Mouse (Mus musculus): ENCODE measurements around the gene Afp. TPM values are rescaled to one million over a fixed set of nuclear protein-coding genes. Genes with fewer than 3 reads are reported as not detected.

The Afp gene
- 1.1 and 1.9 TPM in 2 replicates for polyA plus RNA-seq (2014; fragmentation: Nextera tagmentation; extraction: Ambion mirVana)

GRCm38 (mm10) chr5:90490518-90490917, at the start of gene Afp:
Gene Afp (plus strand): TSS chr5:90490737.
- no peaks in the 10 kb centered on the region for H3K27me3 ChIP-seq (ENCODE audit: control insufficient read depth, insufficient read depth, low read length)
- no peak for ATAC-seq (ENCODE audit: insufficient number of reproducible peaks, insufficient read depth, low FRiP score, low read depth)
- no peak within 1 kb of the TSS for H3K9ac ChIP-seq (ENCODE audit: low read length)
- H3K9me3 ChIP-seq (ENCODE audit: control insufficient read depth, low read length): no peaks in the 10 kb centered on the region
- H3K4me2 ChIP-seq (ENCODE audit: low read length): no peak within 1 kb of the TSS
- H3K27ac ChIP-seq (replicated peaks in 1 of 2; ENCODE audit: control insufficient read depth in 1 of 2, insufficient read depth in 1 of 2, low read depth in 2 of 2, low read length in 2 of 2): no peak within 1 kb of the TSS
- 83% methylated on average over 7 of the region's 7 CpGs for WGBS
- H3K4me3 ChIP-seq (ENCODE audit: control insufficient read depth in 1 of 2, insufficient read depth in 1 of 2, low read depth in 1 of 2, low read length in 2 of 2): no peak within 1 kb of the TSS
- no peaks in the 10 kb centered on the region for H3K4me1 ChIP-seq (ENCODE audit: control insufficient read depth in 2 of 2, insufficient read depth in 2 of 2, low read length in 2 of 2)
- H3K36me3 ChIP-seq (ENCODE audit: control insufficient read depth, insufficient read depth, low read length): no peaks in the 10 kb centered on the region

- H3K9ac ChIP-seq (ENCODE audit: low read length): no peak overlapping the region
- H3K4me1 ChIP-seq (ENCODE audit: control insufficient read depth in 2 of 2, insufficient read depth in 2 of 2, low read length in 2 of 2): no peaks in the 10 kb centered on the region
- no peaks in the 10 kb centered on the region for H3K36me3 ChIP-seq (ENCODE audit: control insufficient read depth, insufficient read depth, low read length)
- 84% methylated on average over 3 of the region's 3 CpGs for WGBS
- no peak overlapping the region for H3K27ac ChIP-seq (replicated peaks in 1 of 2; ENCODE audit: control insufficient read depth in 1 of 2, insufficient read depth in 1 of 2, low read depth in 2 of 2, low read length in 2 of 2)
- H3K9me3 ChIP-seq (ENCODE audit: control insufficient read depth, low read length): no peaks in the 10 kb centered on the region
- H3K4me2 ChIP-seq (ENCODE audit: low read length): no peak overlapping the region
- no peaks in the 10 kb centered on the region for H3K27me3 ChIP-seq (ENCODE audit: control insufficient read depth, insufficient read depth, low read length)
- no peak for ATAC-seq (ENCODE audit: insufficient number of reproducible peaks, insufficient read depth, low FRiP score, low read depth)
- H3K4me3 ChIP-seq (ENCODE audit: control insufficient read depth in 1 of 2, insufficient read depth in 1 of 2, low read depth in 1 of 2, low read length in 2 of 2): no peak overlapping the region
Measured at GRCm38 (mm10) chr5:90447577-90447976, 43.0 kb upstream of the Afp start.

DNA sequence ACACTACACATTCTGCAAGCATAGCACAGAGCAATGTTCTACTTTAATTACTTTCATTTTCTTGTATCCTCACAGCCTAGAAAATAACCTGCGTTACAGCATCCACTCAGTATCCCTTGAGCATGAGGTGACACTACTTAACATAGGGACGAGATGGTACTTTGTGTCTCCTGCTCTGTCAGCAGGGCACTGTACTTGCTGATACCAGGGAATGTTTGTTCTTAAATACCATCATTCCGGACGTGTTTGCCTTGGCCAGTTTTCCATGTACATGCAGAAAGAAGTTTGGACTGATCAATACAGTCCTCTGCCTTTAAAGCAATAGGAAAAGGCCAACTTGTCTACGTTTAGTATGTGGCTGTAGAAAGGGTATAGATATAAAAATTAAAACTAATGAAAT, 40.6 kb upstream of the Afp start:
- WGBS: 68% methylated on average over 5 of the region's 5 CpGs
- no peak for ATAC-seq (ENCODE audit: insufficient number of reproducible peaks, insufficient read depth, low FRiP score, low read depth)

DNA sequence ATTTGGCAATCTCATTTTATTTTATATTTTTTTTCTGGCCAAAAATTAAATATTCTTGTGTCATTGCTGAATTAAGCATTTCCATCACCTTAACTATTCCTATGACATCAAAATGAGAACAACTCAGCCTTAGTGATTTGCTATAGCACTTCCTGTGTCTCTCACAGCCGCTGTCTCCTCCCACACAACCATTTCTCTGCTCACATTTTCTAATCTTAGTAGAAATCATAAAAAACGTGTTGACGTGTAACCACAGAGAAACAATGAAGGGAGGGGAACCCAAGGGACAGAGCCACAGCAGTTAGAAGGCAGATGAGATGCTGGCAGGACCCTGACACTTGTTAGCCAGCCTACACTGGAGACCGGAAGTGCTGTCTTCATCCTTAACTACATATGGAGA, 37.8 kb upstream of the Afp start:
- no peak overlapping the region for H3K4me3 ChIP-seq (ENCODE audit: control insufficient read depth in 1 of 2, insufficient read depth in 1 of 2, low read depth in 1 of 2, low read length in 2 of 2)
- H3K9me3 ChIP-seq (ENCODE audit: control insufficient read depth, low read length): no peaks in the 10 kb centered on the region
- no peak for ATAC-seq (ENCODE audit: insufficient number of reproducible peaks, insufficient read depth, low FRiP score, low read depth)
- H3K4me1 ChIP-seq (ENCODE audit: control insufficient read depth in 2 of 2, insufficient read depth in 2 of 2, low read length in 2 of 2): no peaks in the 10 kb centered on the region
- no peaks in the 10 kb centered on the region for H3K36me3 ChIP-seq (ENCODE audit: control insufficient read depth, insufficient read depth, low read length)
- no peaks in the 10 kb centered on the region for H3K27me3 ChIP-seq (ENCODE audit: control insufficient read depth, insufficient read depth, low read length)
- WGBS: 56% methylated on average over 4 of the region's 4 CpGs
- H3K9ac ChIP-seq (ENCODE audit: low read length): no peak overlapping the region
- no peak overlapping the region for H3K27ac ChIP-seq (replicated peaks in 1 of 2; ENCODE audit: control insufficient read depth in 1 of 2, insufficient read depth in 1 of 2, low read depth in 2 of 2, low read length in 2 of 2)
- H3K4me2 ChIP-seq (ENCODE audit: low read length): no peak overlapping the region

More for the DNA sequence above, 40.6 kb upstream of the Afp start:
- Histone ChIP-seq H3K4me1 (ENCODE audit: control insufficient read depth in 2 of 2, insufficient read depth in 2 of 2, low read length in 2 of 2) (no peaks in the 10 kb centered on the region), H3K9me3 (ENCODE audit: control insufficient read depth, low read length) (no peaks in the 10 kb centered on the region), H3K27me3 (ENCODE audit: control insufficient read depth, insufficient read depth, low read length) (no peaks in the 10 kb centered on the region), H3K36me3 (ENCODE audit: control insufficient read depth, insufficient read depth, low read length) (no peaks in the 10 kb centered on the region), H3K4me2 (ENCODE audit: low read length) (no peak overlapping the region), H3K4me3 (ENCODE audit: control insufficient read depth in 1 of 2, insufficient read depth in 1 of 2, low read depth in 1 of 2, low read length in 2 of 2) (no peak overlapping the region), H3K9ac (ENCODE audit: low read length) (no peak overlapping the region), H3K27ac (replicated peaks in 1 of 2; ENCODE audit: control insufficient read depth in 1 of 2, insufficient read depth in 1 of 2, low read depth in 2 of 2, low read length in 2 of 2) (no peak overlapping the region)

DNA sequence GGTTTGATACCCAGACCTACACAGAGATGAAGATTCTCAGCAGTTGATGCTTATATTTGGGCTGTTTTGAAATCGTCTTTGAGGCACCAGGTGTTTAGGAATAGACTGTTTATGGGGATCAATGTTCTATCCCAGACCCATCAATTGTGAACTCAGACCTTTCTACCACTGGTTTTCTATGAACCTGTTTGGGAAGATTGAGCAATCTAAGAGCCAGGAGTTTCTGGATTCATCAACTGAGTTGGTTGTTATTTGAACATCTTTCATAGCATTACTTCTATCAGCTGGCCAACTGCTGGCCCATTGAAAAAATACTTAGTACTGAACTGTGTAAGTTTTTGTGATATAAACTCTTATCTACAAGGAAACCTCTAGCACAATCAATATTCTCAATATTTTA, 33.3 kb upstream of the Afp start:
- 67% methylated on average over 1 of the region's 1 CpGs for WGBS

DNA sequence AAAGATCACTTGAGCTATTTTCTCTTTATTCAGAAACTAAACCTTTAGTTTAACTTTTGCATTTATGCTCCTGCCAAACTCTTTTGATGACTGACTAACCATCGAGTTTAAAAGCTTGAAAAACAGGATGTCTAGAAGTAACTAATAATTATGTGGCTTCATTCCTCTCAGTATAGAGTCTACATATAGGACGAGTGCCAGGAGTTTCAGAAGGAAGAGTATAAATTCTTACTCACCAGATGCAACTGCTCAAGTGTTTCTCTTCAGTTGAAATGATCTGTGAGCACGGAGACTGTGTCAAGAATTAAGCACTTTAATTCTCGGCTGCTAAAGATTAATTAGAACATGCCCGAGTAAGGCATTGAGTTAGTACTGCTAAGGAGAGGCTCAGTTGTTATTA, 31.8 kb upstream of the Afp start:
- Histone ChIP-seq H3K36me3 (ENCODE audit: control insufficient read depth, insufficient read depth, low read length) (no peaks in the 10 kb centered on the region), H3K4me2 (ENCODE audit: low read length) (no peak overlapping the region), H3K9ac (ENCODE audit: low read length) (no peak overlapping the region), H3K4me1 (ENCODE audit: control insufficient read depth in 2 of 2, insufficient read depth in 2 of 2, low read length in 2 of 2) (no peaks in the 10 kb centered on the region), H3K27me3 (ENCODE audit: control insufficient read depth, insufficient read depth, low read length) (no peaks in the 10 kb centered on the region), H3K9me3 (ENCODE audit: control insufficient read depth, low read length) (no peaks in the 10 kb centered on the region), H3K27ac (replicated peaks in 1 of 2; ENCODE audit: control insufficient read depth in 1 of 2, insufficient read depth in 1 of 2, low read depth in 2 of 2, low read length in 2 of 2) (no peak overlapping the region), H3K4me3 (ENCODE audit: control insufficient read depth in 1 of 2, insufficient read depth in 1 of 2, low read depth in 1 of 2, low read length in 2 of 2) (no peak overlapping the region)
- 60% methylated on average over 5 of the region's 5 CpGs for WGBS
- no peak for ATAC-seq (ENCODE audit: insufficient number of reproducible peaks, insufficient read depth, low FRiP score, low read depth)

More for the DNA sequence above, 33.3 kb upstream of the Afp start:
- H3K9me3 ChIP-seq (ENCODE audit: control insufficient read depth, low read length): no peaks in the 10 kb centered on the region
- no peak overlapping the region for H3K4me2 ChIP-seq (ENCODE audit: low read length)
- H3K4me3 ChIP-seq (ENCODE audit: control insufficient read depth in 1 of 2, insufficient read depth in 1 of 2, low read depth in 1 of 2, low read length in 2 of 2): no peak overlapping the region
- H3K27me3 ChIP-seq (ENCODE audit: control insufficient read depth, insufficient read depth, low read length): no peaks in the 10 kb centered on the region
- H3K36me3 ChIP-seq (ENCODE audit: control insufficient read depth, insufficient read depth, low read length): no peaks in the 10 kb centered on the region
- no peak for ATAC-seq (ENCODE audit: insufficient number of reproducible peaks, insufficient read depth, low FRiP score, low read depth)
- H3K9ac ChIP-seq (ENCODE audit: low read length): no peak overlapping the region
- H3K27ac ChIP-seq (replicated peaks in 1 of 2; ENCODE audit: control insufficient read depth in 1 of 2, insufficient read depth in 1 of 2, low read depth in 2 of 2, low read length in 2 of 2): no peak overlapping the region
- no peaks in the 10 kb centered on the region for H3K4me1 ChIP-seq (ENCODE audit: control insufficient read depth in 2 of 2, insufficient read depth in 2 of 2, low read length in 2 of 2)

- WGBS: 88% methylated on average over 8 of the region's 8 CpGs
- ATAC-seq (ENCODE audit: insufficient number of reproducible peaks, insufficient read depth, low FRiP score, low read depth): no peak
- Histone ChIP-seq H3K4me3 (ENCODE audit: control insufficient read depth in 1 of 2, insufficient read depth in 1 of 2, low read depth in 1 of 2, low read length in 2 of 2) (no peak within 1 kb of the TSS), H3K27me3 (ENCODE audit: control insufficient read depth, insufficient read depth, low read length) (no peaks in the 10 kb centered on the region), H3K4me1 (ENCODE audit: control insufficient read depth in 2 of 2, insufficient read depth in 2 of 2, low read length in 2 of 2) (no peaks in the 10 kb centered on the region), H3K9me3 (ENCODE audit: control insufficient read depth, low read length) (no peaks in the 10 kb centered on the region), H3K9ac (ENCODE audit: low read length) (no peak within 1 kb of the TSS), H3K4me2 (ENCODE audit: low read length) (no peak within 1 kb of the TSS), H3K36me3 (ENCODE audit: control insufficient read depth, insufficient read depth, low read length) (no peaks in the 10 kb centered on the region), H3K27ac (replicated peaks in 1 of 2; ENCODE audit: control insufficient read depth in 1 of 2, insufficient read depth in 1 of 2, low read depth in 2 of 2, low read length in 2 of 2) (no peak within 1 kb of the TSS)
Measured at GRCm38 (mm10) chr5:90460619-90461018, 29.9 kb upstream of the Afp start, which contains the start of gene Alb. Gene Alb (plus strand): TSS chr5:90460897.

GRCm38 (mm10) chr5:90466806-90467205, 23.7 kb upstream of the Afp start:
- Histone ChIP-seq H3K27me3 (ENCODE audit: control insufficient read depth, insufficient read depth, low read length) (no peaks in the 10 kb centered on the region), H3K4me2 (ENCODE audit: low read length) (no peak overlapping the region), H3K9ac (ENCODE audit: low read length) (no peak overlapping the region), H3K36me3 (ENCODE audit: control insufficient read depth, insufficient read depth, low read length) (no peaks in the 10 kb centered on the region), H3K9me3 (ENCODE audit: control insufficient read depth, low read length) (no peaks in the 10 kb centered on the region), H3K4me1 (ENCODE audit: control insufficient read depth in 2 of 2, insufficient read depth in 2 of 2, low read length in 2 of 2) (no peaks in the 10 kb centered on the region), H3K27ac (replicated peaks in 1 of 2; ENCODE audit: control insufficient read depth in 1 of 2, insufficient read depth in 1 of 2, low read depth in 2 of 2, low read length in 2 of 2) (no peak overlapping the region), H3K4me3 (ENCODE audit: control insufficient read depth in 1 of 2, insufficient read depth in 1 of 2, low read depth in 1 of 2, low read length in 2 of 2) (no peak overlapping the region)
- WGBS: 70% methylated on average over 4 of the region's 4 CpGs
- ATAC-seq (ENCODE audit: insufficient number of reproducible peaks, insufficient read depth, low FRiP score, low read depth): no peak
